Mouse (Mus musculus): ENCODE measurements around the gene Zfp160. TPM values are rescaled to one million over a fixed set of nuclear protein-coding genes. Genes with fewer than 3 reads are reported as not detected.
"Not testable (repeated sequence)": the region's sequence is repeated elsewhere in the genome, so short reads cannot be mapped to it uniquely, and the experiment has no call there.

Gene Zfp160
- total RNA-seq (2021), result 1 to 10 TPM; 6.5 to 8.0 TPM
- long read RNA-seq, experiment 1, transcript Zfp160-201 (5 exons, 3,800 nt), result major isoform, 5 of 8 reads
- long read RNA-seq, experiment 1, partial matches to known transcripts, result 0 of 8 reads
- long read RNA-seq, experiment 1, other reads (novel, unspliced or antisense), result 1 of 8 reads
- long read RNA-seq, experiment 2, partial matches to known transcripts, result 0 of 5 reads
- long read RNA-seq, experiment 2, other reads (novel, unspliced or antisense), result 0 of 5 reads

DNA sequence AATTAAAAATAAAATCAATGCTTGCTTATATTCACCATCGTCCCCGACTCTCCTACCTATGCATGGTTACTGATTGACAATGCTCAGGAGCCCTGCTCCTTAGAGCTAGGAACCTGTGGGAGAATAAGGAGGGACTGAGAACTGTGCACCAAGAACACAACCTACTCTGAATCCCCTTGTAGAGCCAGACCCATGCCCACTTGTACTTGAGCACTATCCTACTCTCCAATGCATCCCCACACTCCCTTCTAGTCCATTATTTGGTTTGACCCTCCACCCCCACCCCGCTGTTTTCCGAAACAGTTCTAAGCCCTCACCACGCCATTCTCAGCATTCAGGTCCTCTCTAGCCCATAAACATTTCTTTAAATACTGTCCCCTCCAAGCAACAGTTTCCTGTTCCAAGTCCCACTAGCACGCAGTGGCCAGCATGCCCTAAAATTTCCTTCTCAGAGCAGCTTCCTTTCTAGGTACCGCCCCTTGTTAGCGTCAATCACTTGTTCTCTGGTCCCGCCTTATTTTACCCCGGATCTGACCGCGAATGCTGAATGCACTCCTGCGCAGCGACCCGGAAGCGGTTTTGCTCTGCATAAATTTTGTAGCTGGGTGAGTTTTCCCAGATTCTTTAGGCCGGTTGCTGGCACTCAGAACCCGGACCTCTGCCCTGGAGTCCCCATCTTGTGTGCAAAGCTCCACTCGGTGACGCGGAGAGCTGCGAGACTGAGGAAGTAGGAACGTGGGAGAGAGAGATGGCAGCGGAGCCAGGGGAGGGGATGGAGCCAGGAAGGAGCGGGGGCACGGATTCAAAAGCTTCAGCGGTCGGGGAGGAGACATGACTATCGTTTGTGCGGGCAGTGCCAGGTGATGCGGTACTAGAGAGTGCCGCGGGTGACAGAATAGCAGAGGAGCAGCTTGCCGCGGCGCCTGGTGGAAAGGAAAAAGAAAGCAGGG is at the start of gene Zfp160:
Gene Zfp160, plus strand, starts transcription at position 522 of the 950 bp plus-strand sequence.
- peak within 1 kb of the TSS; percentile 89 for H3K4me3 ChIP-seq
- TF ChIP-seq CTCF (IDR thresholded peaks at IDR 0.05), result no peak
- DNase-seq, result peak; percentile 86
- intact Hi-C loops (cut with DNase I), result loop anchor here (1.0 kb wide), 1 partner anchor 62 kb away; no protein-coding TSS in a partner anchor
- H3K27ac ChIP-seq, result peak within 1 kb of the TSS; percentile 89

DNA sequence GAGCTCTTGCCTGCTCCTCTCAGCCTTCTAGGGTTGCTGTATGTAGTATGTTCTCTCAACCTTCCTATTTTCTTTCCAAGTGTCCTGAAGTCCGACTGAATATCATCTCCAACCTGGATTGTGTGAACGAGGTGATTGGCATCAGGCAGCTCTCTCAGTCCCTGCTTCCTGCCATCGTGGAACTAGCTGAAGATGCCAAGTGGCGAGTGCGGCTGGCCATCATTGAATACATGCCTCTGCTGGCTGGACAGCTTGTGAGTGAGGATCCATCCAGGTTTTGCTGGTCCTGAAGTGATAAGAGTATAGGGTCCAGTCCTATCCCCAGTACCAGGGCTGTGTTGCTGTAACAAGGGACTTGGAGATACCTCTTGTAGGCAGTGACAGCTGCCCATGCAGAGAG is 48.3 kb upstream of the Zfp160 start:
- intact Hi-C loops (cut with DNase I), result no loop called here
- TF ChIP-seq CTCF (IDR thresholded peaks at IDR 0.05), result no peak
- DNase-seq, result no peak
- no peak overlapping the region for H3K4me3 ChIP-seq
- no peak overlapping the region for H3K27ac ChIP-seq

DNA sequence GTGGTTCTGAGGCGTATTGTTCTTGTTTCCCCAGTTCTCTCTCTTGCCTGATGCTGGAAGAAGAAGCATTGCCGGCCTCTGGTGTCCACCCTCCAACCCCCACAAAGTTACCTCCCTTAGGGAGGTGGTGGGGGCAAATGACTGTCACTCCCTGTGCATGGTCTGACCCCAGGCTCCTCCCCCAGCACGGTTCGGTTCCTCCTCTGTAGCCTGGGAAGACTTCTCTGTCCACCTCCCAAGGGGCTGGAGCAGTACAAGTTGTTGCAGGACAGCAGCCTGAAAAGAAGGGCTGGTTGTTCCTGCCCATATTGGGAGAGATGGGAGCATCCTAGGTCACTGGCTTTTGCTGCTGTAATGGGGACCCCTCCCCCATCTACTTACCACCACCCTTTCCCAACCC is 43.3 kb upstream of the Zfp160 start:
- intact Hi-C loops (cut with DNase I), result no loop called here
- TF ChIP-seq CTCF (IDR thresholded peaks at IDR 0.05), result no peak
- Histone ChIP-seq H3K27ac (peak overlapping the region; percentile 38), H3K4me3 (no peak overlapping the region)
- peak; percentile 46 for DNase-seq

DNA sequence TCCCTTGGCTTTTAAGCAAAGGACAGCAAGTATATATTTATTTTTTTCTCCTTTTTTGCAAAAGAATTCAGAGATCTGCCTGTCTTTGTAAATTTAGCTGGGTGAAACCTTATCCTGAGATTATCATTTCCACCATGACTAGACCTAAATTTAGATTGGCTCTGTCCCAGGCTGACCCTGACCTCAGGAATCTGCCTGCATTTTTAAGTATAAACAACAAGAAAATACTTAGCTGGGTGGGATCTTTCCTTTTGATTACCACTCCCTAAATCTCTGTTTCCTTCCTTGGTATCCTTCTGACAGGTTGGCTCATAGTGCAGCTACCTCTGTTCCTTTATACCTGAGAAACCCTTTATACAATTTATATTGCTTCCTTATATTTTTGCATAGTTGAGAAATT is 42.0 kb upstream of the Zfp160 start:
- DNase-seq, result no peak
- intact Hi-C loops (cut with DNase I), result no loop called here
- H3K27ac ChIP-seq, result peak overlapping the region; percentile 55

DNA sequence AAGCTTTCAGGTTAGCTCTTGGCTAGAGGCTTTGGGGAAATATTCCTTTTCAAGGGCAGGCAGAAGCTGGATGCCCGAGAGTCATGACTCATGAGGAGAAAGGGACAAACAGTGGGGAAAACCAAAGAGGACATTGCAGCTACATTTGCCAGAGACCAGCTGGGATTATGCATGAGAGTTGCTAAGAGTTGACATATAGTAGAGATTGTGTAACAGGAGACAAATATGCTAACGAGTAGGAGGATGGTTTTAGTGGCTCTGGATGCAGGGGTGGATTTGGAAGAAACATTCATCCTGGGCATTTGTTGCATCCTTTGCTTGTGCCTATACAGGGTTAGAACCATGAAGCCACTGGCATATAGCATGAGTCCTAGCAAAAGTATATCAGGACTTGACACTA is 15.0 kb upstream of the Zfp160 start:
- no peak for DNase-seq
- no peak overlapping the region for H3K27ac ChIP-seq
- intact Hi-C loops (cut with DNase I), result no loop called here
- H3K4me3 ChIP-seq, result no peak overlapping the region
- TF ChIP-seq CTCF (IDR thresholded peaks at IDR 0.05), result no peak

More for the DNA sequence above, 42.0 kb upstream of the Zfp160 start:
- H3K4me3 ChIP-seq, result no peak overlapping the region
- no peak for TF ChIP-seq CTCF (IDR thresholded peaks at IDR 0.05)

DNA sequence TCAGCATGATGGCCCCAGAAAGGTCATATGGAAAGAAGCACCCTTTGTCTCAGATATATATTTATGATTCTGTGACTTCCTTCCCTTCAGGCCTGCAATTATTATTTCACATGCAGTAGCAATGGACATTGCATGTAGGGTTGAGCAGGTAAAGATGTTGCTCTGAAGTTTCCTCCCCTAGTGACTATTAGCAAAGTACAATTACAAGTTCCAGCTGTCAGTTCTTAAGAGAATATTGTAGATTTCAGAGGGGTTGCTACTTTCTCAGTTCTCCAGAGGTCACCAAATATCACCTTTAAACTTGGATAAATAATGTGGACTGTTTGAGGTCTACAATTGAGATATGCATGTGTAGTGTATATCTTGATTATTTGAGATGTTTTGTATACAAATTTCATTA is 12.3 kb upstream of the Zfp160 start, which contains the start of gene Vmn1r233:
Gene Vmn1r233, minus strand, starts transcription at position 101 of the 400 bp plus-strand sequence.
- TF ChIP-seq CTCF (IDR thresholded peaks at IDR 0.05), result no peak
- no peak within 1 kb of the TSS for H3K27ac ChIP-seq
- no peak for DNase-seq
- intact Hi-C loops (cut with DNase I), result no loop called here
- H3K4me3 ChIP-seq, result no peak within 1 kb of the TSS

DNA sequence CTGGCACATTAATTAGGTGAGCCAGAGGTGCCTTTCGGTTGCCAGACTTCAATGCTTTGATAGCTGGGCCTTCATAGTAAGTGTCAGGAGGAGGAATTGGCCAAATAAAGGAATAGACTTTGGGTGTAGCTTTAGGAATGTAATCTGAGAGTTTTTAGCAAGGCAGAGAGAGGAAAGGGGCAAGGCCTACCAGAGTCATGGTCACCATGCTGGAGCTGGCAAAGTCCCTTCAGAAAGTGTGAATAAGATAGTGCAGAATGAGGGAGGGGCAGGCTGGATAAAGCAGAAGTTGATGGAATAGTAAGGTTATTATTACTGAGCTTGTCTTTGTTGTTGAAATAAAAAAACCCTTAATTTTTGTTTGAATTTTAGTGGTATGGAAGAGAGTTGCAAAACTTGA is 1.0 kb downstream of the Zfp160 start:
- peak overlapping the region; percentile 89 for H3K27ac ChIP-seq
- no peak for TF ChIP-seq CTCF (IDR thresholded peaks at IDR 0.05)
- no peak for DNase-seq
- intact Hi-C loops (cut with DNase I), result no loop called here
- peak overlapping the region; percentile 89 for H3K4me3 ChIP-seq

DNA sequence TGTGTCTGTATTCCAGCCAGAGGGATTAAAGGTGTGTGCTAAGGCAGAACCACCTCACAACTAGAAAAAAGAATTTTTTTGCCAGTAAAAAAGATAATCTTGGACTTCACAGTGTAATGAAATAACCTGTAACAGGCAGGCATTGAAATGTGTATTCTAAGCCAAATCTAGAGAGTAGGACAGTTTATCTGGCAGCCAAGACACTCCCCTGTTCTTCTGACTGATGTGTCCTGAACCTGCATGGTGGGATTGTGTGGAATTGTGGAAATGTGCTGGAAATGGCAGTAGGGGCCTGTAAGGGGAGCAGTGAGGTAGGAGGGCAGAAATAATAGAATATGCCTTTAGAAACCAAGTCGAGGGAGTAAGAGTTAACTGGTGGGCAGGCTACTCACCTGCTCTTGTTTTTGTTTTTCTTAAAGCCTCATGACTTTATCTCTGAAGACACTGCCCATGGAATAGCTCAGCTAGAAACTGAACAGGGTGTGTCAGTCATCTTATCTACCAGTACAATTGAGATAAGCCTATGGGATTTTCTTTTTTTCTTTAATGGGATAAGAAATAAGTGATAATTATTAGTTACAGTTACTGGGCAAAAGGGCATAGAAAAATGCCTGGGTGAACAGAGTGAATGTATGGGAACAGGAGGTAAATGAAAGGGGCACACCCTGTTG is 9.8 kb downstream of the Zfp160 start:
- intact Hi-C loops (cut with DNase I), result no loop called here
- TF ChIP-seq CTCF (IDR thresholded peaks at IDR 0.05), result no peak

DNA sequence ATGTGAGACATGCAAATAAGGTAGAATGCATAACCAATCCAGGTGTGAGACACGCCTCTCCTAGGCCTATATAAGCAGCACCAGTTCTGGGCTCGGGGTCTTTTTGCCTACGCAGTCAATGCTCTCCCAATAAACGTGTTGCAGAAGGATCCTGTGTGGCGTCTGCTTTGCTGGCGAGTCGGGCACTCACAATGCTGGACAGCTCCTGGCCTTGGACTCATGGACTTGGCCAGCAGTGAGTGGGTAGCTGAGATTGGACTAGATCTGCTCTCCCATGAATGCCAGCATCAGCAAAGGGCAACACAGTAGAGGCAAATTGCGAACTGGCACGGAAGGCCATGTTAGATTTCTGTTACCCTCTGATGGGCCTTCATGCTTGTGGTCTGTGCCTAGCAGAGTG is 39.3 kb downstream of the Zfp160 start:
- intact Hi-C loops (cut with DNase I); H3K27ac ChIP-seq; H3K4me3 ChIP-seq; DNase-seq: not testable (repeated sequence)

More for the DNA sequence above, 9.8 kb downstream of the Zfp160 start:
- DNase-seq, result no peak
- Histone ChIP-seq H3K4me3 (no peak overlapping the region), H3K27ac (no peak overlapping the region)

DNA sequence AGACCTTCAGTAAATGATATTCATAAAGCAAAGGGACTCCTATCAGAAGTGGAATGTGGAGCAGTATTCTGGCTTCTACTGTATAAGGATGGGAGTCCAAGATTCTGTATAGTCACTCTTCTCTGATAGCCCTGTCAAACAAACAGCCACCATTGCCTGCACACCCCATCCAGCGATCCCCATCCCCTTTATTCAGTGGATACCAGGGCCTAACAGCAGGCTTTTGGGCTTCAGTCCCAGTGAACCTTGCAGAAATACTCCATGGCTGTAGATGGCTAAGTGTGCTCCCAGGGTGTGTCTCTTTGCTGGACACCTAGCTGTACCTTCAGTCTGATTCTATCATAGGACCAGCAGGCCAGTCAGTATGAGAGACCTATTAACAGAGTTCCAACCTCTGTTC is 42.2 kb downstream of the Zfp160 start:
- no peak for TF ChIP-seq CTCF (IDR thresholded peaks at IDR 0.05)
- Histone ChIP-seq H3K4me3 (no peak overlapping the region), H3K27ac (no peak overlapping the region)
- intact Hi-C loops (cut with DNase I), result loop anchor here (10.0 kb wide), 1 partner anchor 54 kb away; no protein-coding TSS in a partner anchor
- no peak for DNase-seq

DNA sequence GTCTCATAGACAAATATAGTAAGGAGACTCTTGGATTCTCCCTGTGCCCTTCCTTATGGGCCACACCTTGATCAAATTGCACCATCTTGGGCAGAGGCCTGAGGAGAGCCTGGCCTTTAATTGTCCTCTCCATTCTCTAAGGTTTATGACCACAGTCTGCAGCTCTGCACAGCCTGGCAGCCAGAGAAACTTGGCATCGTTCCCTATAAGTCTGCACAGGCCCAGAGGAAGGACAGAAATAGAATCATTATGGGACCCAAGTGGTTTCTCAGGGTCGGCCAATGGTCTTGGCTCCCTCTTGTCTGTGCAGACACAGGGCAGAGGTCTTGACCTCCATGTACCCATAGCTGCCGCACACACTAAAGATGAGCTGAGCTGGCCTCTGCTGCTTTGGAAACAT is 42.6 kb downstream of the Zfp160 start:
- not testable (repeated sequence) for DNase-seq, H3K27ac ChIP-seq, H3K4me3 ChIP-seq
- intact Hi-C loops (cut with DNase I), result loop anchor here (10.0 kb wide), 1 partner anchor 53 kb away; no protein-coding TSS in a partner anchor

DNA sequence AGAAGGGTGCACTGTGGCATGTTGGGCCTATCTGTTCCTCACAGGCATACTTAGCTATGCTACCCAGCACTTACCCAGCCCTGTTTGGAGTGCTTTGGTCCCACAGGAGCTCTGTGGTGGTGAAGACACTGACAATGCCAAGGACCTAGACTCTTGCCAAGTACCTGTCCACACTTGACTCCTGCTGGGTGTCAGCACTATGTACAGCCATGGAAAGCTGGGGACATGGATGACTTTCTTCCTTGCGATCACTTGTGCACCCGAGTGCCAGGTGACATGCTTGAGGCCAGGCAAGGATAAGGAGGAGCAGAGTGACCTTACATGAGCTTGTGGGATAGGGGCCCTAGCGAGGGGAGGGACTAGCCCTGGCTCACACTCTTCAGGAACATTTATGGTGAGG is 43.2 kb downstream of the Zfp160 start:
- intact Hi-C loops (cut with DNase I), result loop anchor here (10.0 kb wide), 1 partner anchor 53 kb away; no protein-coding TSS in a partner anchor
- not testable (repeated sequence) for DNase-seq, H3K27ac ChIP-seq, H3K4me3 ChIP-seq
